Mouse (Mus musculus): ENCODE data around the gene Cdk1. TPM values are rescaled to one million over a fixed set of nuclear protein-coding genes. Genes with fewer than 3 reads are reported as not detected.

The Cdk1 gene
- polyA plus RNA-seq, 1 experiment from 2014 or later: 133 TPM

GRCm38 (mm10) chr10:69386767-69387166 lies 34.0 kb upstream of the Cdk1 start:
- TF ChIP-seq CTCF (IDR thresholded peaks at IDR 0.05; ENCODE audit: low read depth): no peak
- WGBS: 65% methylated on average over 8 of the region's 8 CpGs
- Histone ChIP-seq H3K9me3 (ENCODE audit: control insufficient read depth) (no peaks in the 10 kb centered on the region), H3K4me3 (ENCODE audit: low read depth, low read length) (no peak overlapping the region), H3K4me2 (replicated peaks; ENCODE audit: low read depth) (no peak overlapping the region), H3K4me1 (replicated peaks; ENCODE audit: control insufficient read depth, insufficient read depth, low read length) (no peaks in the 10 kb centered on the region), H3K36me3 (ENCODE audit: control insufficient read depth, insufficient read depth) (no peaks in the 10 kb centered on the region), H3K27ac (ENCODE audit: low read depth, low read length) (no peak overlapping the region), H3K27me3 (replicated peaks; ENCODE audit: control insufficient read depth, insufficient read depth, low read length) (no peaks in the 10 kb centered on the region), H3K9ac (ENCODE audit: low read depth, low read length) (no peak overlapping the region)
- no peak for ATAC-seq

- Histone ChIP-seq H3K4me3 (ENCODE audit: low read depth, low read length) (no peak overlapping the region), H3K4me1 (replicated peaks; ENCODE audit: control insufficient read depth, insufficient read depth, low read length) (no peaks in the 10 kb centered on the region), H3K9ac (ENCODE audit: low read depth, low read length) (no peak overlapping the region), H3K9me3 (ENCODE audit: control insufficient read depth) (no peaks in the 10 kb centered on the region), H3K27ac (ENCODE audit: low read depth, low read length) (no peak overlapping the region), H3K4me2 (replicated peaks; ENCODE audit: low read depth) (no peak overlapping the region), H3K36me3 (ENCODE audit: control insufficient read depth, insufficient read depth) (no peaks in the 10 kb centered on the region), H3K27me3 (replicated peaks; ENCODE audit: control insufficient read depth, insufficient read depth, low read length) (no peaks in the 10 kb centered on the region)
- no peak for ATAC-seq
- no peak for TF ChIP-seq CTCF (IDR thresholded peaks at IDR 0.05; ENCODE audit: low read depth)
- WGBS: 90% methylated on average over 8 of the region's 8 CpGs
Observed at GRCm38 (mm10) chr10:69385136-69385535, 32.4 kb upstream of the Cdk1 start.

DNA sequence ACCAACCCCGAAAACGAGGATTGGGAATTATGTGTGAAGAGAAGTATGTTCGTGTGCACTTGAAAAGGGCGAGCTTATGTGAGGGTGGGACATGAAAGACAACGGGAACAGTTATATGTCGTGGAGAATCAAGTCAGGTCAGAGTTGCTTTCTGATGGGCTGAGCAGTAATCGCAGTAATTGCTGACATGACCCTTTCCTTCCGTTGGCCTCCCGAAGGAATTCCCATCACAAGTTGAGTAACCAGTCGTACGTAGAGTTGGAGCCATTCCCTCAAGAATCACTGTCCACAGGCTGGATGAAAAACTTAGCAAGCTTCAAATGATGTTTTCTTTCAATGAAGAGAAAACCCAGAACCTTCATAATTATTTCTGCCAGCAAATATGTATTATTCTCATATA lies 31.9 kb upstream of the Cdk1 start:
- H3K4me1 ChIP-seq (replicated peaks; ENCODE audit: control insufficient read depth, insufficient read depth, low read length): no peaks in the 10 kb centered on the region
- no peak for ATAC-seq
- no peak overlapping the region for H3K4me3 ChIP-seq (ENCODE audit: low read depth, low read length)
- 64% methylated on average over 11 of the region's 11 CpGs for WGBS
- H3K36me3 ChIP-seq (ENCODE audit: control insufficient read depth, insufficient read depth): no peaks in the 10 kb centered on the region
- no peaks in the 10 kb centered on the region for H3K27me3 ChIP-seq (replicated peaks; ENCODE audit: control insufficient read depth, insufficient read depth, low read length)
- TF ChIP-seq CTCF (IDR thresholded peaks at IDR 0.05; ENCODE audit: low read depth): no peak
- no peaks in the 10 kb centered on the region for H3K9me3 ChIP-seq (ENCODE audit: control insufficient read depth)
- H3K27ac ChIP-seq (ENCODE audit: low read depth, low read length): no peak overlapping the region
- no peak overlapping the region for H3K9ac ChIP-seq (ENCODE audit: low read depth, low read length)
- H3K4me2 ChIP-seq (replicated peaks; ENCODE audit: low read depth): no peak overlapping the region

- no peak for ATAC-seq
- H3K4me1 ChIP-seq (replicated peaks; ENCODE audit: control insufficient read depth, insufficient read depth, low read length): no peaks in the 10 kb centered on the region
- no peak overlapping the region for H3K4me3 ChIP-seq (ENCODE audit: low read depth, low read length)
- no peak overlapping the region for H3K4me2 ChIP-seq (replicated peaks; ENCODE audit: low read depth)
- 79% methylated on average over 1 of the region's 1 CpGs for WGBS
- no peak overlapping the region for H3K27ac ChIP-seq (ENCODE audit: low read depth, low read length)
- no peaks in the 10 kb centered on the region for H3K27me3 ChIP-seq (replicated peaks; ENCODE audit: control insufficient read depth, insufficient read depth, low read length)
- no peaks in the 10 kb centered on the region for H3K36me3 ChIP-seq (ENCODE audit: control insufficient read depth, insufficient read depth)
- TF ChIP-seq CTCF (IDR thresholded peaks at IDR 0.05; ENCODE audit: low read depth): no peak
- H3K9ac ChIP-seq (ENCODE audit: low read depth, low read length): no peak overlapping the region
- H3K9me3 ChIP-seq (ENCODE audit: control insufficient read depth): no peaks in the 10 kb centered on the region
Observed at GRCm38 (mm10) chr10:69383186-69383585, 30.4 kb upstream of the Cdk1 start.

- 58% methylated on average over 7 of the region's 7 CpGs for WGBS
- H3K9ac ChIP-seq (ENCODE audit: low read depth, low read length): no peak overlapping the region
- no peaks in the 10 kb centered on the region for H3K9me3 ChIP-seq (ENCODE audit: control insufficient read depth)
- H3K36me3 ChIP-seq (ENCODE audit: control insufficient read depth, insufficient read depth): no peaks in the 10 kb centered on the region
- peak; percentile 49; the same call in 1 of the 2 replicates for TF ChIP-seq CTCF (IDR thresholded peaks at IDR 0.05; ENCODE audit: low read depth)
- H3K4me2 ChIP-seq (replicated peaks; ENCODE audit: low read depth): no peak overlapping the region
- H3K27me3 ChIP-seq (replicated peaks; ENCODE audit: control insufficient read depth, insufficient read depth, low read length): no peaks in the 10 kb centered on the region
- ATAC-seq: no peak
- no peak overlapping the region for H3K27ac ChIP-seq (ENCODE audit: low read depth, low read length)
- no peaks in the 10 kb centered on the region for H3K4me1 ChIP-seq (replicated peaks; ENCODE audit: control insufficient read depth, insufficient read depth, low read length)
- H3K4me3 ChIP-seq (ENCODE audit: low read depth, low read length): no peak overlapping the region
Observed at GRCm38 (mm10) chr10:69375154-69375553, 22.4 kb upstream of the Cdk1 start.

DNA sequence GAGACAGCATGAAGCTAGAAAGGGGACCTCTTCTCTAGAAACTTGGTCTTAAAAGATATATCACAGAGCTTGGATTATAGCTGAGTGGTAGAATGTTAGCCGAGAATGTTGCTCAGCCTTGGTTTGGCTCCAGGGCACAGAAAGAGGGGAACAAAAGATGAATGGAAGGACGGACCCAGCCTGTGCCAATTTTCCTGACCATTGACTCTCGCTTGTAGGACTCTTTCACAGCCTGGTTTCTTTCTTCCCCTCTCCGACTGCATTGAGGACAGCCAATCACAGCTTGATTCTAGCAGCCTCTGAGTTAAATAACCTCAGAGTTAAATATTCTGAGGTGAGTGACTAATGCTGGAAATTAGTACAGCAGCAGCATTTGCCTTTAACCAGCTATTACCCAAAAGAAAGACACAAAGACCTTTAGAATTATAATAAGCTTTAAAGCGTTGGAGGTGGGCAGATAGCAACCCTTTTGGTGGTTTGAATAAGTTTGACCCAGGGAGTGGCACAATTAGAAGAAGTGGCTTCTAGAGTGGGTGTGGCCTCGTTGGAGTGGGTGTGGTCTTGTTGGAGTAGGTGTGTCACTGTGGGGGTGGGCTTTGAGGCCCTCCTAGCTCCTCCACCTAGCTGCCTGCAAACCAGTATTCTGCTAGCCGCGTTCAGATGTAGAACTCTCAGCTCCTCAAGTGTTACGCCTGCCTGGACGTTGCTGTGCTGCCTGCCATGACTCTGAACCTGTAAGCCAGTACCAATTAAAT lies 21.2 kb upstream of the Cdk1 start:
- 74% methylated on average over 10 of the region's 10 CpGs for WGBS
- Histone ChIP-seq H3K27me3 (replicated peaks; ENCODE audit: control insufficient read depth, insufficient read depth, low read length) (no peaks in the 10 kb centered on the region), H3K9ac (ENCODE audit: low read depth, low read length) (no peak overlapping the region), H3K4me3 (ENCODE audit: low read depth, low read length) (no peak overlapping the region), H3K4me2 (replicated peaks; ENCODE audit: low read depth) (no peak overlapping the region), H3K27ac (ENCODE audit: low read depth, low read length) (no peak overlapping the region), H3K9me3 (ENCODE audit: control insufficient read depth) (no peaks in the 10 kb centered on the region), H3K4me1 (replicated peaks; ENCODE audit: control insufficient read depth, insufficient read depth, low read length) (no peaks in the 10 kb centered on the region), H3K36me3 (ENCODE audit: control insufficient read depth, insufficient read depth) (no peaks in the 10 kb centered on the region)
- no peak for ATAC-seq
- no peak for TF ChIP-seq CTCF (IDR thresholded peaks at IDR 0.05; ENCODE audit: low read depth)

Data from intestine, postnatal 0 days (tissue).